Mouse (Mus musculus) bone marrow, adult 2 months (tissue): Measurements from ENCODE around the gene Rgs1. TPM values are rescaled to one million over a fixed set of nuclear protein-coding genes. Genes with fewer than 3 reads are reported as not detected.

Source experiments
- H3K27ac ChIP-seq: fragments of 200-500 bp; 2 replicates; pipeline ENCODE4 v1.5.1; 2012; ENCODE audit warnings: low read depth, mild to moderate bottlenecking, control low read depth, inconsistent platforms, low read length; ENCODE audit not compliant: control insufficient read depth, poor library complexity, insufficient read depth
- H3K4me1 ChIP-seq: fragments of 200-500 bp; 2 replicates; pipeline ENCODE4 v1.6.1; 2011; ENCODE audit warnings: low read length; ENCODE audit not compliant: control insufficient read depth, insufficient read depth
- H3K4me3 ChIP-seq: fragments of 200-500 bp; replicated peaks from 2 replicates; pipeline ENCODE3; 2011; ENCODE audit warnings: mild to moderate bottlenecking, low read depth, low read length, control low read depth; ENCODE audit not compliant: control insufficient read depth
- CTCF ChIP-seq: fragments of 200-500 bp; IDR thresholded peaks from 2 replicates; pipeline ENCODE4 v1.5.1; 2011; ENCODE audit warnings: low read length, control low read depth; ENCODE audit not compliant: control insufficient read depth, insufficient read depth
- POLR2A ChIP-seq: fragments of 200-500 bp; IDR thresholded peaks from 2 replicates; pipeline ENCODE4 v1.6.1; 2011; ENCODE audit warnings: low read depth, mild to moderate bottlenecking, control low read depth, low read length, borderline replicate concordance; ENCODE audit not compliant: control insufficient read depth
- WGBS: fragments of 180-500 bp; shearing (Covaris S2); methylation state at CpG from one replicate; pipeline ENCODE4 v1.1.7; 2018; 5-methylcytosine and 5-hydroxymethylcytosine counted together
- polyA plus RNA-seq: library from polyadenylated mRNA; stranded (reverse); fragments of >200 nt; gene quantifications from 2 replicates; pipeline ENCODE4 v1.2.4, GENCODE M21; 2011; ENCODE audit warnings: low replicate concordance; ENCODE audit not compliant: missing spikeins, insufficient read depth, insufficient read length

Rgs1 gene
- polyA plus RNA-seq, 1 experiment: 1.1 TPM

GRCm38 (mm10) chr1:144204766-144205165 is 44.3 kb downstream of the Rgs1 start:
- Histone ChIP-seq H3K4me1 (no peaks in the 10 kb centered on the region; the same call in 1 of the 2 replicates), H3K27ac (no peak overlapping the region), H3K4me3 (no peak overlapping the region)
- WGBS: 69% methylated on average over 2 of the region's 2 CpGs
- TF ChIP-seq POLR2A: no peak
- TF ChIP-seq CTCF: no peak

GRCm38 (mm10) chr1:144202939-144203338 is 46.1 kb downstream of the Rgs1 start:
- whole genome bisulfite sequencing: 44% methylated on average over 4 of the region's 4 CpGs
- H3K27ac ChIP-seq: no peak overlapping the region
- no peaks in the 10 kb centered on the region; the same call in 1 of the 2 replicates for H3K4me1 ChIP-seq
- no peak overlapping the region for H3K4me3 ChIP-seq
- TF ChIP-seq POLR2A: no peak
- TF ChIP-seq CTCF: no peak

- Histone ChIP-seq H3K4me1 (no peaks in the 10 kb centered on the region; the same call in 1 of the 2 replicates), H3K4me3 (no peak overlapping the region), H3K27ac (no peak overlapping the region)
- TF ChIP-seq CTCF (no peak), POLR2A (no peak)
- 1% methylated on average over 2 of the region's 2 CpGs for WGBS
Measured at GRCm38 (mm10) chr1:144200496-144200895, 48.5 kb downstream of the Rgs1 start.

GRCm38 (mm10) chr1:144199538-144199937 is 49.5 kb downstream of the Rgs1 start:
- H3K4me3 ChIP-seq: no peak overlapping the region
- no peak overlapping the region for H3K27ac ChIP-seq
- H3K4me1 ChIP-seq: no peaks in the 10 kb centered on the region; the same call in 1 of the 2 replicates
- TF ChIP-seq POLR2A: no peak
- TF ChIP-seq CTCF: no peak
- 2% methylated on average over 1 of the region's 1 CpGs for WGBS

GRCm38 (mm10) chr1:144197684-144198083 is 51.4 kb downstream of the Rgs1 start:
- Histone ChIP-seq H3K4me1 (no peaks in the 10 kb centered on the region), H3K27ac (no peak overlapping the region), H3K4me3 (no peak overlapping the region)
- 30% methylated on average over 3 of the region's 3 CpGs for WGBS
- no peak for TF ChIP-seq POLR2A
- TF ChIP-seq CTCF: 0 out of 2 replicates have a peak, but pooled peaks have one; percentile 17

Other genes with a start within 250 kb of the Rgs1 start
- 16.3 and 44.7 TPM in 2 replicates for gene Rgs2, start 245.1 kb downstream of the Rgs1 start, polyA plus RNA-seq
- gene Rgs13, start 71.9 kb downstream of the Rgs1 start, polyA plus RNA-seq: 0.65 TPM in 1 of 2 replicates, not detected in the other